Mouse (Mus musculus): ENCODE results near the gene Cybrd1. TPM values are rescaled to one million over a fixed set of nuclear protein-coding genes. Genes with fewer than 3 reads are reported as not detected.

Cybrd1 gene
- polyA plus RNA-seq, 1 experiment, result not detected

DNA sequence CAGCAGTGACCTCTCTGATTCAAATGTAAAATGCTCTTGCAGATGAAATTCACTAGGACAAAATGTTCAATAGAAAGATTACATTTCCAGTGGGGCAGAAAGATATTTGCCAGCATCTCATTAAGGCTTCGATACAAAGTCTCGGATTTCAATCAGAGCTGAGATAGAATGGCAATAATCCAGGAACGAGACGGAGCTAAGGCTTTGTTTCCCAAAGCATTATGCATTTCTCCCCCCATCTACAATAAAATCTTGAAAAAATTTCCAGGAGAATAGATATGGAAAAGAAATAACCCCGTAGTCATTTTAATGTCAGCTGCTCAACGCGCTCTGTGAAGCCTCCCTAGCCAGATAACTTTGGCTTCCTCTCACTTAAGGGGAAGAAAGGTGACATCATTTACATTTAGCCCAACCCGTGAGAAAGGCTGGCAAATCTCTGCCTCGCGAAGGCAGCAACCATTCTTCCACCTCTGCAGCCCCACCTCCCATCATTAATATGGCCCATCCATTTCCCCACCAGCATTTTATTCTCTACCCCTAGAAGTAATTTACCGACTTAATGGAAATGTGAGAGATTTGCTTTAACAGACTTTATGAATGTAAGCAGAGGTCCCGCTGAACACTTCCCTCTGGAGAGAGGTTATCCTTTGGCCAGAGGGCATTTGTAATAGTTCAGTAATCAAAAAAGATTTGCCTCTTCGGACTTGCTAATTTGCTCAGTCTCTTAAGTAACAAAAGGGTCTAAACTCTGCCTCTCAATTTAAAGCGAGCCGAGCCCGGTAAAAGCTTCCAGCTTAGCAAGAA, 73.9 kb downstream of the Cybrd1 start:
- H3K27ac ChIP-seq (ENCODE audit: insufficient read depth, low read depth, low read length), result no peak overlapping the region
- TF ChIP-seq POLR2A (IDR thresholded peaks at IDR 0.05; ENCODE audit: borderline replicate concordance, low read depth, low read length) (no peak), CTCF (IDR thresholded peaks at IDR 0.05; ENCODE audit: low read depth, low read length) (no peak)
- no peak overlapping the region for H3K4me3 ChIP-seq (ENCODE audit: insufficient read depth, low read length)
- peaks cover 10% of the 10 kb centered on the region for H3K4me1 ChIP-seq (ENCODE audit: control insufficient read depth, insufficient read depth, low read length)

- Histone ChIP-seq H3K27ac (ENCODE audit: insufficient read depth, low read depth, low read length) (no peak overlapping the region), H3K4me1 (ENCODE audit: control insufficient read depth, insufficient read depth, low read length) (peaks cover 10% of the 10 kb centered on the region), H3K4me3 (ENCODE audit: insufficient read depth, low read length) (no peak overlapping the region)
- no peak for TF ChIP-seq POLR2A (IDR thresholded peaks at IDR 0.05; ENCODE audit: borderline replicate concordance, low read depth, low read length)
- no peak for TF ChIP-seq CTCF (IDR thresholded peaks at IDR 0.05; ENCODE audit: low read depth, low read length)
Measured at GRCm38 (mm10) chr2:71192195-71192807, 74.6 kb downstream of the Cybrd1 start.

Other genes with a start within 250 kb of the Cybrd1 start
- gene Dcaf17, start 62.6 kb upstream of the Cybrd1 start, polyA plus RNA-seq (2012; ENCODE audit: insufficient read depth, insufficient read length, missing spikeins), result 13.0 and 16.2 TPM in 2 replicates
- gene Mettl8, start 62.3 kb upstream of the Cybrd1 start, polyA plus RNA-seq (2012; ENCODE audit: insufficient read depth, insufficient read length, missing spikeins), result 12.8 and 16.6 TPM in 2 replicates
- gene Dync1i2, start 93.8 kb downstream of the Cybrd1 start, polyA plus RNA-seq (2012; ENCODE audit: insufficient read depth, insufficient read length, missing spikeins), result 144 and 146 TPM in 2 replicates
- gene Slc25a12, start 249.8 kb downstream of the Cybrd1 start, polyA plus RNA-seq (2012; ENCODE audit: insufficient read depth, insufficient read length, missing spikeins), result 35.8 and 39.1 TPM in 2 replicates